Mouse (Mus musculus): ENCODE measurements around the gene Ube2s. TPM values are rescaled to one million over a fixed set of nuclear protein-coding genes. Genes with fewer than 3 reads are reported as not detected.

Ube2s gene
- total and polyA plus RNA-seq, 3 experiments, result 171 to 538 (median 210) TPM

DNA sequence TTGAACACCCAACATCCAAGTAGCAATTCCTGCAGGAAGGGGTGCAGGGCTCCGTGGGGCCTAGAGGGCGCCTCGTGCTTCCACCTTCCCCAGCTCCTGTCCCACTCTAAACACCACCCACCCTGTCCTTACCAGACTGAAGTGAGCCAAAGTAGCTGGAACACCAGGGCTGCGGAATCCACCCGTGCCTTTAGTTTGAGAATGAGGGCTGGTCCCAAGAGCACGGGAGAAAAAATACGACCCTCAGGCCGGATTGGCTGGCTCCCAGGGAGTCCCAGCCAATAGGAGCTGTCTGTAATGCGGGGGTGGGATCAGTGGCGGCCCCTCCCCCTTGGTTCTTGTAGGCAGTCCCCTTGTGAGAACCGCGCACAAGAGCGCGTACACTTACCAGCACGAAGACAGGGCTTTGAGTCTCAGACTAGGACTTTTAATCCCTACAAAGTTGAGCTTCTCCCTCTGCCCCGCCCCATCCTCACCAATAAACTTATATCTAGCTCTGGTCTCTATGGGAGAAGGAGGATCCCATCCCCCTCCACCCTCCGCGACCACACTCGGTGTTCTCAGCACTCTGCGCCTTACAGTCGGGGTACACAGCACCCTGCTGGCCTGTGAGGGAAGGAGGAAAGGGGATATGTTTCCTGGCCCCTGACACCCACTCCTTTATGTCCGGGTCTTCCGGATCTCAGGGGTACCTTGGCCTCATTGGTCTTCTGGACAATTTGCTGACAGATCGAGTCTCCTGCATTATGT is 59.4 kb downstream of the Ube2s start, which contains the start of gene Cox6b2:
Cox6b2 (minus strand) TSS at position 274 of the 750 bp plus-strand sequence.
- peak within 1 kb of the TSS; percentile 72 for H3K4me3 ChIP-seq (ENCODE audit: low read depth, low read length)
- H3K36me3 ChIP-seq (replicated peaks), result peaks cover 19% of the 10 kb centered on the region
- 0 out of 2 replicates have a peak, but pooled peaks cover 2% of the 10 kb centered on the region for H3K27me3 ChIP-seq (ENCODE audit: insufficient read depth, low read length)
- peaks cover 41% of the 10 kb centered on the region for H3K4me1 ChIP-seq (ENCODE audit: insufficient read depth, low read depth, low read length)
- DNase-seq (ENCODE audit: low spot score) (no peak), ATAC-seq (ENCODE audit: extremely low read depth, insufficient number of reproducible peaks, low FRiP score, poor library complexity, severe bottlenecking) (no peak)
- H3K9me3 ChIP-seq (replicated peaks), result peaks cover 8% of the 10 kb centered on the region
- TF ChIP-seq GATA1 (IDR thresholded peaks at IDR 0.05; ENCODE audit: borderline replicate concordance, low read length) (no peak), CTCF (IDR thresholded peaks at IDR 0.05; ENCODE audit: low read depth, low read length) (no peak), POLR2AphosphoS5 (IDR thresholded peaks at IDR 0.05; ENCODE audit: insufficient replicate concordance, low read depth, low read length) (no peak), TAL1 (conservative IDR thresholded peaks at IDR 0.05; ENCODE audit: low read depth, low read length) (no peak), GATA2 (IDR thresholded peaks at IDR 0.05; ENCODE audit: borderline replicate concordance, low read depth, low read length) (no peak)

DNA sequence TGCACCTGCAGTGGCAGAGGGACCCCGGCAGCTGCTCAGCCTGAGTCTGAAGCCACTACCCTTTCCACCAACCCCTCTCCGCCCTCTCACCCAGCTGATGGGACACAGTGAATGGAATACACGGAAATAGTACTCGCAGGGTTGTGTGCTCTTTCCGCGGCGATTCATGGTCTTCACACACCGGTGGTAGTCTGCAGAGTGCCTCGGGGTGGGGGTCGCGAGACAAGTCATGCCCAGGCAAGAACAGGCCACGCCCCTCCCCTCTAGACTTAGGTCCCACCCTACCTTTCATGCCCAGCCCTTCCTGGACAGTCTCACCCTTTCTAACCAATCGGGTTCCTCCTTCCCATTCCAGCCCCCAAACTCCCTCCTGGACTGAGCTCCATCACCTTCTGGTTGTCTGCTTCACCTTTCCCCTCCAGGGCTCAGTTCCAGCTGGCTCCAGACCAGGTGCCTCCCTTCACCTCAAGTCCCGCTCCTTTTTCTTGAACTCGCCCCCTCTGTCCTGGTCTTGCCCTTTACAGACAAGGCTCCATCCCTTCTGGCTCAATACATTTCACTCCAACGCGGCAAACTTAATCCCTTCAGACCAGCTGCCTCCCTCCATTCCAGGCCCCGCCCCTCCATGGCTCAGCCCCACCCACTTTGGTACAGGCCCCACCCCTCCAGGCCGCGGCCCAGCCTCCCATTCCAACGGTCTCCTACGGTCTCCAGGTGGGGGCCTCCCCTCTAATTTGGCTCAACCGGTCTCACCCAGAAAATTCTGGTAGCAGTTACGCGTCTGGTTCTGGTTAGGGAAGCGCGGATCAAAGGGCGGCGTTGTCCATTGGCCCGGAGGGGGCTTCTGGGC is 60.2 kb downstream of the Ube2s start:
- H3K4me1 ChIP-seq (ENCODE audit: insufficient read depth, low read depth, low read length), result peaks cover 49% of the 10 kb centered on the region
- H3K9me3 ChIP-seq (replicated peaks), result peaks cover 8% of the 10 kb centered on the region
- no peak for TF ChIP-seq GATA2 (IDR thresholded peaks at IDR 0.05; ENCODE audit: borderline replicate concordance, low read depth, low read length)
- no peak; the same call in 1 of the 2 replicates for TF ChIP-seq POLR2AphosphoS5 (IDR thresholded peaks at IDR 0.05; ENCODE audit: insufficient replicate concordance, low read depth, low read length)
- TF ChIP-seq TAL1 (conservative IDR thresholded peaks at IDR 0.05; ENCODE audit: low read depth, low read length), result no peak
- TF ChIP-seq GATA1 (IDR thresholded peaks at IDR 0.05; ENCODE audit: borderline replicate concordance, low read length), result no peak
- no peak for TF ChIP-seq CTCF (IDR thresholded peaks at IDR 0.05; ENCODE audit: low read depth, low read length)
- H3K27me3 ChIP-seq (ENCODE audit: insufficient read depth, low read length), result 0 out of 2 replicates have a peak, but pooled peaks cover 2% of the 10 kb centered on the region
- H3K36me3 ChIP-seq (replicated peaks), result peaks cover 26% of the 10 kb centered on the region
- ATAC-seq (ENCODE audit: extremely low read depth, insufficient number of reproducible peaks, low FRiP score, poor library complexity, severe bottlenecking) (no peak), DNase-seq (ENCODE audit: low spot score) (peak; percentile 68)
- H3K4me3 ChIP-seq (ENCODE audit: low read depth, low read length), result peak overlapping the region; percentile 72

DNA sequence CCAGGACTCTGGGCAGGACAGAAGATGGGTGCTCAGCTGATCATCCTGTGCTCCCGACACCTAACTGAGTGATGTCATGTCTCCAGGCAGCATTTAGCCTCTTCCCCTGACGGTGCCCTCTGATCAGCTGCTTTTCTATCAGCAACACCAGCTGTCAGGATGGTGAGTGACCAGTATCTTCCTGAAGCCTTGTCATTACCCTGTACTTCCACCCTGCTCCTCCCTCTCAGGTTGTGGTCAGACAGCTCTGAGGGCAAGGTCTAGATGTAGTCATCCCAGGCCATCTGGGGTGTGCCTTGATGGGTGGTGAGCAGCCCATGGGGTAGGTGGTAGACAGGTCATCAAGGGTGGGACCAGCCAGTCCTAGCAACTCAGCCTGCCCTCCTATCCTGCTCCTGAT is 63.2 kb downstream of the Ube2s start:
- DNase-seq (ENCODE audit: low spot score), result no peak
- Histone ChIP-seq H3K36me3 (replicated peaks) (peaks cover 56% of the 10 kb centered on the region), H3K4me3 (ENCODE audit: low read depth, low read length) (no peak overlapping the region), H3K27me3 (ENCODE audit: insufficient read depth, low read length) (0 out of 2 replicates have a peak, but pooled peaks cover 2% of the 10 kb centered on the region), H3K9me3 (replicated peaks) (no peaks in the 10 kb centered on the region), H3K4me1 (ENCODE audit: insufficient read depth, low read depth, low read length) (peaks cover 77% of the 10 kb centered on the region)
- TF ChIP-seq GATA2 (IDR thresholded peaks at IDR 0.05; ENCODE audit: borderline replicate concordance, low read depth, low read length) (no peak), GATA1 (IDR thresholded peaks at IDR 0.05; ENCODE audit: borderline replicate concordance, low read length) (no peak), TAL1 (conservative IDR thresholded peaks at IDR 0.05; ENCODE audit: low read depth, low read length) (no peak), CTCF (IDR thresholded peaks at IDR 0.05; ENCODE audit: low read depth, low read length) (no peak), POLR2AphosphoS5 (IDR thresholded peaks at IDR 0.05; ENCODE audit: insufficient replicate concordance, low read depth, low read length) (0 out of 2 replicates have a peak, but pooled peaks have one; percentile 52)
- no peak for ATAC-seq (ENCODE audit: extremely low read depth, insufficient number of reproducible peaks, low FRiP score, poor library complexity, severe bottlenecking)

DNA sequence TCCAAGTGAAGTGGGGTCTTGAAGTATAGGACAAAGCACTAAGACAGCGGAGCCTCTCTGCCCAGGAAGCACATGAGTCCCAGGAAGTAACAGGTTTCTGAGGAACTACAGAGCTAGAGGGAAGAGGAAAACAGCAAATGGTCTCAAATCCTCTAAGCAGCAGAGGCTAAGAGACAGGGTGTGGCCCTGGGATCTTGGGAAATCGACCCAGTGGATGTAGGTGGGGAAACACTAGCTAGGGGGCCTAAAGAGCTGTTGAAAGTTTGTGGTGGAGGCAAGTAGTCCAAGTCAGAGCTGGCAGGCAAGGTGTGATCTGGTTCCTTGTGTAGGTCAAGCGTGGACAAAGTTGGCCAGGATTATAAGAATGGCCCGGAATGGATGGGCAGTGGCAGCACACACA is 64.1 kb downstream of the Ube2s start:
- Histone ChIP-seq H3K36me3 (replicated peaks) (peaks cover 64% of the 10 kb centered on the region), H3K27me3 (ENCODE audit: insufficient read depth, low read length) (0 out of 2 replicates have a peak, but pooled peaks cover 2% of the 10 kb centered on the region), H3K4me1 (ENCODE audit: insufficient read depth, low read depth, low read length) (peaks cover 85% of the 10 kb centered on the region), H3K4me3 (ENCODE audit: low read depth, low read length) (no peak overlapping the region), H3K9me3 (replicated peaks) (no peaks in the 10 kb centered on the region)
- TF ChIP-seq POLR2AphosphoS5 (IDR thresholded peaks at IDR 0.05; ENCODE audit: insufficient replicate concordance, low read depth, low read length), result no peak
- TF ChIP-seq TAL1 (conservative IDR thresholded peaks at IDR 0.05; ENCODE audit: low read depth, low read length), result no peak
- TF ChIP-seq CTCF (IDR thresholded peaks at IDR 0.05; ENCODE audit: low read depth, low read length), result no peak
- TF ChIP-seq GATA1 (IDR thresholded peaks at IDR 0.05; ENCODE audit: borderline replicate concordance, low read length), result no peak
- TF ChIP-seq GATA2 (IDR thresholded peaks at IDR 0.05; ENCODE audit: borderline replicate concordance, low read depth, low read length), result no peak
- DNase-seq (ENCODE audit: low spot score) (no peak), ATAC-seq (ENCODE audit: extremely low read depth, insufficient number of reproducible peaks, low FRiP score, poor library complexity, severe bottlenecking) (no peak)

DNA sequence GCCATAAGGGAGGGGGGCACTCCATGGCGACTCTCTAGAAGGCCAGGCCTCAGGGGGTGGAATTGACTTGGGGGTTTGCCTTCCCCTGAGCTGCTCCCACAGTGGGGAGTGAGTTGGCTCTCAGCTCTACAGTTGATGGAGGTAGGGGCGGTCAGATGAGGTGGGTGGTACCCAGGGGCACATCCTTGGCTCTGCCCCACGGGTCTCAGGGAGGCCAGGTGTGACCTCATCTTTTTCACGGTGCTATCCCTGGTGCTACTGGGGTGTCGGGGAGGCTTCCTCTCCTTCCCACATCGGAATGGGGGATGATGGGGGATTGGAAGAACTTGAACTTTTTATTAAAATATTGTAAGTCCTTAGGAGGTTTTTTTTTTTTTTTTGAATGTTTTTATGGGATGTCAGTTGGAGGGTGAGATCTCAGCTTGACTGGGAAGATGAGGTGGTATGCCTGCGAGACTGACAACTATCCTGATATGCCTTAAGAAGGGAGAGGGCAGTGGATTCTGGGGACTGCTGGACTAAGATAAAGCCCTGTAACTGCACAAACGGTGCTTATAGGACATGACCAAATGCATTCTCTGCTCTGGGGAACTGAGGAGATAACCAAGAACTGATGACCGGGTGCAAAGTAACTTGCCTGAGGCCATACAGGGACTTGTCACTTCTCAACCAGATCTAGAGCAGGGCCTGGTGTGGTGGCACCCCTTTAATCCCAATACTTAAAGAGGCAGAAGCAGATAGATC is 65.1 kb downstream of the Ube2s start:
- peaks cover 86% of the 10 kb centered on the region for H3K4me1 ChIP-seq (ENCODE audit: insufficient read depth, low read depth, low read length)
- peak; percentile 32; the same call in 1 of the 2 replicates for ATAC-seq (ENCODE audit: extremely low read depth, insufficient number of reproducible peaks, low FRiP score, poor library complexity, severe bottlenecking)
- H3K9me3 ChIP-seq (replicated peaks), result no peaks in the 10 kb centered on the region
- peak overlapping the region; percentile 42; the same call in 1 of the 2 replicates for H3K4me3 ChIP-seq (ENCODE audit: low read depth, low read length)
- H3K36me3 ChIP-seq (replicated peaks), result peaks cover 74% of the 10 kb centered on the region
- TF ChIP-seq TAL1 (conservative IDR thresholded peaks at IDR 0.05; ENCODE audit: low read depth, low read length) (0 out of 2 replicates have a peak, but pooled peaks have one; percentile 15), POLR2AphosphoS5 (IDR thresholded peaks at IDR 0.05; ENCODE audit: insufficient replicate concordance, low read depth, low read length) (no peak), CTCF (IDR thresholded peaks at IDR 0.05; ENCODE audit: low read depth, low read length) (no peak)
- DNase-seq (ENCODE audit: low spot score), result no peak
- no peaks in the 10 kb centered on the region for H3K27me3 ChIP-seq (ENCODE audit: insufficient read depth, low read length)
